Mouse (Mus musculus): ENCODE results near the gene Shb. TPM values are rescaled to one million over a fixed set of nuclear protein-coding genes. Genes with fewer than 3 reads are reported as not detected.

Gene Shb
- polyA plus RNA-seq, 1 experiment from 2014 or later, result 11.3 TPM

DNA sequence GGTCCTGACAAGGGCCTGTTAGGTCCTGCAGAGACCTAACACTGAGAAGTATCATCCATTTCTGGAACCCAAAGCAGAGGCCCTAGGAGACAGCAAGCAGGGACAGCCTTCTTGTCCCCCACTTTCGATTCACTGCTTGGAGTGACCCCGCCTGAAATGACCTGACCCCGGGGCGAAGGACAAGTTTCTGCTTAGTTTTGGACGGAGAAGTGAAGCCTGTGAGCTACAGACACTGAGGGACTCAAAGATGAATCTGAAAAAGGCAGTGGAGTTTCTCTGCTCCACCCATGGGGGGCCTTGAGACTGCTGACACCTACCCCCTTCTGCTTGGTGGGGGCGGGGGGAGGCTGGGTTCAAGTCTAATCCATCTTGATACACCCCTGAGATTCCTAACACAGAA is 63.8 kb downstream of the Shb start:
- peaks cover 42% of the 10 kb centered on the region for H3K4me1 ChIP-seq (ENCODE audit: control insufficient read depth, insufficient read depth, low read length)
- 72% methylated on average over 6 of the region's 6 CpGs for WGBS
- H3K4me2 ChIP-seq (ENCODE audit: low read depth, low read length), result no peak overlapping the region

DNA sequence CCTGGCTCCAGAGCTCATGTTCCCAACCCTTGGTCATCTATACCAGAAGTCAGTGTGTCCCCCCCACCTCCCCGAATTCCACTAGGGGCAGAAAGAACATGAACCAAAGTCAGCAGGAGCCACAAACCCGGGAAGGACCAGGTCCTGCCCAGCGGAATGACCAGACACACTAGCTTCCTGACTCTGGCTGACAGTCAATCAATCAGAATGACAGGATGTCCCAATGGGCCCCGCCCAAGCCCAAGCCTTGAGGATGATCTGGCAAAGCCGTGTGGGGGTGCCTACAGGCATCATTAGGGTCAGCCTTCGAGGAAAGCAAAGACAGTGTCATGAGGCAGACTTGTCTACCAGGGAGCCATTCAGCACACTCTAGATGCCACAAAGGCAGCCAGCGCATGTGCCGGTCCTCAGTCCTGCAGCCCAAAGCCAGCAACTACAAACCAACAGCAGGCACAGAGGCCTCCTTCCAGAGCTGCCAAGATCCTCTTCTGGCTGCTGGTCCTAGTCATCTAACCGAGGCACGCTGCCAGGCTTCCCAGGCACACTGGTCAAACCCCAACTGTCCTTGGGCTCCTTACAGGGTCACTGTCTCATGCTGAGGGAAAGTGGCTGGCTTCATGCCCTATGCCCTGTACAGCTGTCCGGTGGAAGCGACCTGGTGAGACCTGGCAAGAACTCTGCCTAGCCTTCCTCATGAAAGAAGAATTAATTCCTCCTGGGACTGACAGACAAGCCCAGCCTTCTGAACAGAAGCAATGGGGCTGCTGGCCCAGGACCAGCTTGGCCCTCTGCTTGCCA is 65.0 kb downstream of the Shb start:
- Histone ChIP-seq H3K9me3 (ENCODE audit: control insufficient read depth, low read length) (peaks cover 5% of the 10 kb centered on the region; the same call in 1 of the 2 replicates), H3K27me3 (replicated peaks; ENCODE audit: control insufficient read depth, insufficient read depth, low read length) (no peaks in the 10 kb centered on the region), H3K4me3 (ENCODE audit: low read depth, low read length) (no peak overlapping the region), H3K4me2 (ENCODE audit: low read depth, low read length) (no peak overlapping the region), H3K36me3 (ENCODE audit: control insufficient read depth, insufficient read depth, low read length) (0 out of 2 replicates have a peak, but pooled peaks cover 5% of the 10 kb centered on the region), H3K4me1 (ENCODE audit: control insufficient read depth, insufficient read depth, low read length) (peaks cover 31% of the 10 kb centered on the region), H3K27ac (replicated peaks; ENCODE audit: low read depth, low read length) (no peak overlapping the region), H3K9ac (ENCODE audit: low read depth, low read length) (no peak overlapping the region)
- WGBS, result 75% methylated on average over 12 of the region's 12 CpGs
- ATAC-seq (ENCODE audit: low read depth) (no peak), DNase-seq (ENCODE audit: low spot score) (no peak)

More for the DNA sequence above, 63.8 kb downstream of the Shb start:
- H3K27me3 ChIP-seq (replicated peaks; ENCODE audit: control insufficient read depth, insufficient read depth, low read length), result no peaks in the 10 kb centered on the region
- H3K9ac ChIP-seq (ENCODE audit: low read depth, low read length), result no peak overlapping the region
- H3K4me3 ChIP-seq (ENCODE audit: low read depth, low read length), result no peak overlapping the region
- no peak for DNase-seq (ENCODE audit: low spot score)
- 0 out of 2 replicates have a peak, but pooled peaks cover 5% of the 10 kb centered on the region for H3K36me3 ChIP-seq (ENCODE audit: control insufficient read depth, insufficient read depth, low read length)
- H3K27ac ChIP-seq (replicated peaks; ENCODE audit: low read depth, low read length), result no peak overlapping the region
- ATAC-seq (ENCODE audit: low read depth), result no peak
- H3K9me3 ChIP-seq (ENCODE audit: control insufficient read depth, low read length), result peaks cover 5% of the 10 kb centered on the region; the same call in 1 of the 2 replicates

DNA sequence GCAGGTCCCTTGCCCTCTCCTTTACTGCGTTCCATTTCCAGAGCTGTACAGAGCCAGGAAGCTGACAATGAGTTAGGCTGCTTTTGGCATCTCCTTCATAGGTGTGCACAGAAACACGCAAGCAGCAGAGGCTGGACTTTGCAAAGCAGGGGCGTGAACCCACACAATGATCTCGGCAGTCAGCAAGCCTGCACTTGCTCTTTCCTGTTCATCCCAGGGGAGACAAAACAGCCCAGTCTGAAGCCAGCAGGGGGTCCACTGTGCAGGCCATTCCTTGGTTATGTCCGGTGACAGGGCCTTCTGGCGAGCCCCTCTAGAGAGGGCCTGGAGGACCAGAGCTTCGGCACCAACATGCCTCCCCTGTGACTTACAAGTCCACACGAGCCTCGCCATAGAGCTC is 67.3 kb downstream of the Shb start:
- Histone ChIP-seq H3K4me2 (ENCODE audit: low read depth, low read length) (no peak overlapping the region), H3K9ac (ENCODE audit: low read depth, low read length) (no peak overlapping the region), H3K36me3 (ENCODE audit: control insufficient read depth, insufficient read depth, low read length) (no peaks in the 10 kb centered on the region), H3K4me1 (ENCODE audit: control insufficient read depth, insufficient read depth, low read length) (peaks cover 19% of the 10 kb centered on the region), H3K9me3 (ENCODE audit: control insufficient read depth, low read length) (no peaks in the 10 kb centered on the region), H3K4me3 (ENCODE audit: low read depth, low read length) (no peak overlapping the region), H3K27ac (replicated peaks; ENCODE audit: low read depth, low read length) (no peak overlapping the region), H3K27me3 (replicated peaks; ENCODE audit: control insufficient read depth, insufficient read depth, low read length) (no peaks in the 10 kb centered on the region)
- no peak for DNase-seq (ENCODE audit: low spot score)
- no peak for ATAC-seq (ENCODE audit: low read depth)
- 55% methylated on average over 9 of the region's 9 CpGs for WGBS

DNA sequence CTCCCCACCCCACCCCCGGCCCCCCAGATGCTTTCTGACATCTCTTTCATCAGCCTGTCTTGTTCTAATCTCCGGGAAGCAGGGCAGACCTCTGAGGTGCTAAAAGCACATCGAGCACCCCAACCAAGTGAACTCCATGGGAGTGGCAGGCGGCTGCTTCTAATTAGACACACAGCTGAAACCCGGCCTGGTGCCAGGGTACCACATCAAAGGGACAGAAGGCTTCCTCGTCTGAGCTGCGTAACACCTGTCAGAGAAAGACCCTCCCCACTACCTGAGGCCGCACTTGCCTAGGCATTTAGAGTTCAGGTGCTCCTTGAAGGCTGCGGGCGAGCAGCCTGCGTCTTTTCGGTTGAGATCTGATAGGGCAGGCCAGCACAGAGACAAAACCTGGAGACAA is 67.7 kb downstream of the Shb start:
- H3K27me3 ChIP-seq (replicated peaks; ENCODE audit: control insufficient read depth, insufficient read depth, low read length), result no peaks in the 10 kb centered on the region
- H3K4me2 ChIP-seq (ENCODE audit: low read depth, low read length), result no peak overlapping the region
- no peak overlapping the region for H3K4me3 ChIP-seq (ENCODE audit: low read depth, low read length)
- no peak overlapping the region for H3K9ac ChIP-seq (ENCODE audit: low read depth, low read length)
- H3K36me3 ChIP-seq (ENCODE audit: control insufficient read depth, insufficient read depth, low read length), result no peaks in the 10 kb centered on the region
- ATAC-seq (ENCODE audit: low read depth) (no peak; the same call in 1 of the 2 replicates), DNase-seq (ENCODE audit: low spot score) (peak; percentile 70)
- 47% methylated on average over 12 of the region's 12 CpGs for WGBS
- H3K4me1 ChIP-seq (ENCODE audit: control insufficient read depth, insufficient read depth, low read length), result peaks cover 21% of the 10 kb centered on the region
- H3K9me3 ChIP-seq (ENCODE audit: control insufficient read depth, low read length), result no peaks in the 10 kb centered on the region
- no peak overlapping the region for H3K27ac ChIP-seq (replicated peaks; ENCODE audit: low read depth, low read length)

DNA sequence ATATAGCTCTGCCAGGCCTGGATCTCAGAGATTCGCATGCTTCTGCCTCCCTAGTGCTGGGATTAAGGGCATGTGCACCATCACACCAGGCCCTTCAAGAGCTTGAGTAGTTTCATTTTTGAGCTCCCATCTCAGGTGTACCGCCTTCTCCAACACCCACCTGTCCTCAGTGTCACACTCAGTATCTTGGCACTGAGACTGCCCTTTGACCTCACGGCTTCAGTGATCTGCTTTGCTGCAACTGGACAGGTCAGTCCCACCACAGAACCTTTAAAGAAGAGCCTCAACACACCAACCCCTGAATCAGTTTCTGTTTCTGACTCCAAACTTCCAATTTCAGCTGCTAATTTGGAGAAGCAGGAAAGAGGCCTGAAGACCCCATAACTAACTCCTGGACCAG is 68.1 kb downstream of the Shb start:
- Histone ChIP-seq H3K4me1 (ENCODE audit: control insufficient read depth, insufficient read depth, low read length) (peaks cover 25% of the 10 kb centered on the region), H3K36me3 (ENCODE audit: control insufficient read depth, insufficient read depth, low read length) (no peaks in the 10 kb centered on the region), H3K4me2 (ENCODE audit: low read depth, low read length) (no peak overlapping the region), H3K27ac (replicated peaks; ENCODE audit: low read depth, low read length) (no peak overlapping the region), H3K9ac (ENCODE audit: low read depth, low read length) (no peak overlapping the region), H3K27me3 (replicated peaks; ENCODE audit: control insufficient read depth, insufficient read depth, low read length) (no peaks in the 10 kb centered on the region), H3K4me3 (ENCODE audit: low read depth, low read length) (no peak overlapping the region), H3K9me3 (ENCODE audit: control insufficient read depth, low read length) (no peaks in the 10 kb centered on the region)
- DNase-seq (ENCODE audit: low spot score) (no peak), ATAC-seq (ENCODE audit: low read depth) (no peak)
- 89% methylated on average over 3 of the region's 3 CpGs for WGBS

DNA sequence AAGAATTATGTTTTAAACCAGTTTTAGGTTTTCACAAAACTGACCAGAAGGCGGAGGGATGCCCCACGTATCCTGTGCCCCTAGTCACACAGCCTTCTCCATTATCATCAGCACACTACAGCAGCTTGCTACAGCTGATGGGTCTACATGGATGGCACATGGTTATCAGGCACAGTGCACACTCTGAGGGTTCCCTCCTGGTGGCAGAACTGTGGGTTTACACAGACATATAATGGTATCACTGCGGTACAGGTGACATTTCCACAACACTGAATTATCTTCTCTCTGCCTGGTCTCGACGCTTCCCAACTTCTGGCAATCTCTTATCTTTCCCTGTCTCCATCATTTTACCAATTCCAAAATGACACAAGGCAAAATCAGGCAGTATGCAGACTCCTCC is 69.6 kb downstream of the Shb start:
- Histone ChIP-seq H3K4me1 (ENCODE audit: control insufficient read depth, insufficient read depth, low read length) (peaks cover 19% of the 10 kb centered on the region), H3K36me3 (ENCODE audit: control insufficient read depth, insufficient read depth, low read length) (no peaks in the 10 kb centered on the region), H3K4me2 (ENCODE audit: low read depth, low read length) (no peak overlapping the region), H3K9ac (ENCODE audit: low read depth, low read length) (no peak overlapping the region), H3K27ac (replicated peaks; ENCODE audit: low read depth, low read length) (no peak overlapping the region), H3K4me3 (ENCODE audit: low read depth, low read length) (no peak overlapping the region), H3K27me3 (replicated peaks; ENCODE audit: control insufficient read depth, insufficient read depth, low read length) (no peaks in the 10 kb centered on the region), H3K9me3 (ENCODE audit: control insufficient read depth, low read length) (no peaks in the 10 kb centered on the region)
- DNase-seq (ENCODE audit: low spot score) (no peak), ATAC-seq (ENCODE audit: low read depth) (no peak)
- WGBS, result 84% methylated on average over 5 of the region's 5 CpGs

DNA sequence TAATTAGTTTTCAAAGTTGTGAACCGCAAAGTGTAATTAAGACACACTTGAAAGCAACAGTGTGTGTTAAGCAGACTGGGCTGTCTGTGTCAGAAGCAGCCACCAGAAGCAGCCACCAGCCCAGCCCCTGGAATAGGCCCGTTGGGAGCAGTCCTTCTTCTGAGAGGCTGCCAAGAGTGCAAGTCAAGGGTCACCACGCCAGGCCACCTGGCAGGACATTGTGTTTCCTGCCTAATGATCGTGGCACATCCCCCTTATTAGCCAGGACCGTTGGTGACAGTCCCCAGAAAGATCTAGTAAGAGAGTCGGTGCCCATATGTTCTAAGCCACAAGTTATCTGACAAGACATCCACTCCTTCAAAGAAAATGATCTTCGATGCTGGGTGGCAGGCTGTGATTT is 70.6 kb downstream of the Shb start:
- Histone ChIP-seq H3K4me3 (ENCODE audit: low read depth, low read length) (no peak overlapping the region), H3K9me3 (ENCODE audit: control insufficient read depth, low read length) (no peaks in the 10 kb centered on the region), H3K4me2 (ENCODE audit: low read depth, low read length) (no peak overlapping the region), H3K27ac (replicated peaks; ENCODE audit: low read depth, low read length) (no peak overlapping the region), H3K36me3 (ENCODE audit: control insufficient read depth, insufficient read depth, low read length) (no peaks in the 10 kb centered on the region), H3K4me1 (ENCODE audit: control insufficient read depth, insufficient read depth, low read length) (peaks cover 19% of the 10 kb centered on the region), H3K9ac (ENCODE audit: low read depth, low read length) (no peak overlapping the region), H3K27me3 (replicated peaks; ENCODE audit: control insufficient read depth, insufficient read depth, low read length) (no peaks in the 10 kb centered on the region)
- WGBS, result 32% methylated on average over 6 of the region's 7 CpGs
- DNase-seq (ENCODE audit: low spot score), result no peak
- ATAC-seq (ENCODE audit: low read depth), result no peak

DNA sequence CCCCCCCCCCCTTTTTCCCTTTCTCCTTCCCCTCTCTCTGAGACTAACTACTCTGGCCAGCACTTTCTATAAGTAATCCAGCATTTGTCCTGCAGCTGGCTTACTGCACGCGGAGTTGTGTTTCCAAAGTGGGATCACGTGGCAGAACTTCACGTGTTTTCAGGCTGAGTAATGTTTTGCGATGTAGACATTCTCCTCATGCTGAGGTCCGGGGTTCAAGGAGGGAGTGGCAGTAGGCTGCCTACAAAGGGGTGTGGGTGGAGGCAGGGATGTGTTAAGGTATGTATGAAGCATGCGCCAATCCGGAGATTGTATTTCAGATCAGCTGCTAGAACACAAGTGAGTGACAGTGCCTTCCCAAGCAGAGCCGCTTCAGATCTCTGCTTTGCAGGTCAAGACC is 72.9 kb downstream of the Shb start:
- H3K27ac ChIP-seq (replicated peaks; ENCODE audit: low read depth, low read length), result no peak overlapping the region
- peak; percentile 70 for ATAC-seq (ENCODE audit: low read depth)
- H3K4me2 ChIP-seq (ENCODE audit: low read depth, low read length), result no peak overlapping the region
- H3K9ac ChIP-seq (ENCODE audit: low read depth, low read length), result no peak overlapping the region
- H3K4me1 ChIP-seq (ENCODE audit: control insufficient read depth, insufficient read depth, low read length), result peaks cover 11% of the 10 kb centered on the region
- peak; percentile 87 for DNase-seq (ENCODE audit: low spot score)
- no peaks in the 10 kb centered on the region for H3K9me3 ChIP-seq (ENCODE audit: control insufficient read depth, low read length)
- no peaks in the 10 kb centered on the region for H3K27me3 ChIP-seq (replicated peaks; ENCODE audit: control insufficient read depth, insufficient read depth, low read length)
- WGBS, result 21% methylated on average over 9 of the region's 9 CpGs
- H3K36me3 ChIP-seq (ENCODE audit: control insufficient read depth, insufficient read depth, low read length), result no peaks in the 10 kb centered on the region
- H3K4me3 ChIP-seq (ENCODE audit: low read depth, low read length), result no peak overlapping the region

DNA sequence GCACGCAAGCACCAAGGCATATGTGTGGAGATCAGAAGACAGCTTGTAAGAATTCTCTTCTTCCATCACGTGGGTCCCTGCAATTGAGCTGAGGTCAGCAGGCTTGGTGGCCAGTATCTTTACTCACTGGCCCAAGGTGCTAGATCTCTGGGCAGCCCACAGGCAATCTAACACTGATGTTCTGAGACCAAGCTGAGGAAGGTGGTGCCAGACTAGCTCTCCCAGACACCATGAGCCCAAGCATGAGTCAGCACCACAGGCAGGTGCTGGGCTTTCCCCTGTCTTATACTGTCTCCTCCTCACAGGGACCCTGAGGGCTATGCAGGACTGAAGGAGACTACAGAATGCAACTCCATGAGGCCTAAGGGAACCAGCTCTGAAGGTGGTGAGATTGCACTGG is 74.7 kb downstream of the Shb start:
- Histone ChIP-seq H3K27ac (replicated peaks; ENCODE audit: low read depth, low read length) (no peak overlapping the region), H3K9me3 (ENCODE audit: control insufficient read depth, low read length) (no peaks in the 10 kb centered on the region), H3K4me1 (ENCODE audit: control insufficient read depth, insufficient read depth, low read length) (peaks cover 27% of the 10 kb centered on the region), H3K36me3 (ENCODE audit: control insufficient read depth, insufficient read depth, low read length) (no peaks in the 10 kb centered on the region), H3K27me3 (replicated peaks; ENCODE audit: control insufficient read depth, insufficient read depth, low read length) (no peaks in the 10 kb centered on the region), H3K9ac (ENCODE audit: low read depth, low read length) (no peak overlapping the region), H3K4me3 (ENCODE audit: low read depth, low read length) (no peak overlapping the region), H3K4me2 (ENCODE audit: low read depth, low read length) (no peak overlapping the region)
- 87% methylated on average over 2 of the region's 2 CpGs for WGBS
- no peak for ATAC-seq (ENCODE audit: low read depth)
- DNase-seq (ENCODE audit: low spot score), result no peak

All from embryonic facial prominence, embryonic 14.5 days (tissue).